Mouse (Mus musculus) heart, postnatal 0 days (tissue): ENCODE results near the gene Lcmt1. TPM values are rescaled to one million over a fixed set of nuclear protein-coding genes. Genes with fewer than 3 reads are reported as not detected.

ENCODE experiments used
- ATAC-seq: fragments of 200-750 bp; cut with Nextera tagmentation; 2 replicates; pipeline ENCODE4 v1.8.0; 2017; ENCODE audit warnings: low read depth, moderate number of reproducible peaks, moderate library complexity; ENCODE audit not compliant: insufficient read depth
- DNase-seq: peaks from one replicate; pipeline ENCODE4 v3.0.0-alpha.2; 2016; ENCODE audit warnings: low spot score
- H3K27ac ChIP-seq: fragments of 300-500 bp; sonication (generic); 2 replicates; pipeline ENCODE4 v1.5.1; 2014; ENCODE audit warnings: low read depth, mild to moderate bottlenecking
- H3K27me3 ChIP-seq: fragments of 300-500 bp; sonication (generic); 2 replicates; pipeline ENCODE4 v1.6.1; 2014; ENCODE audit warnings: low read length, mixed read lengths; ENCODE audit not compliant: control insufficient read depth, insufficient read depth
- H3K36me3 ChIP-seq: fragments of 300-500 bp; sonication (generic); replicated peaks from 2 replicates; pipeline ENCODE4 v1.6.1; 2014; ENCODE audit warnings: low read length, mixed read lengths; ENCODE audit not compliant: control insufficient read depth, insufficient read depth
- H3K4me1 ChIP-seq: fragments of 300-500 bp; sonication (generic); 2 replicates; pipeline ENCODE4 v1.6.1; 2014; ENCODE audit warnings: antibody characterized with exemption; ENCODE audit not compliant: control insufficient read depth, insufficient read depth
- H3K4me2 ChIP-seq: fragments of 300-500 bp; sonication (generic); 2 replicates; pipeline ENCODE4 v1.6.1; 2014; ENCODE audit warnings: low read depth, mild to moderate bottlenecking, low read length, moderate library complexity
- H3K4me3 ChIP-seq: fragments of 300-500 bp; sonication (generic); 2 replicates; pipeline ENCODE4 v1.5.1; 2014; ENCODE audit warnings: low read depth, low read length
- H3K9ac ChIP-seq: fragments of 300-500 bp; sonication (generic); replicated peaks from 2 replicates; pipeline ENCODE4 v1.6.1; 2014; ENCODE audit warnings: low read depth, low read length, mixed read lengths
- H3K9me3 ChIP-seq: fragments of 300-500 bp; sonication (generic); replicated peaks from 2 replicates; pipeline ENCODE4 v1.6.1; 2016; ENCODE audit warnings: low read length; ENCODE audit not compliant: control insufficient read depth
- CTCF ChIP-seq: IDR thresholded peaks from 2 replicates; pipeline ENCODE4 v1.5.1; 2016; ENCODE audit warnings: antibody characterized with exemption, control low read depth, low read depth
- EP300 ChIP-seq: IDR thresholded peaks from 2 replicates; pipeline ENCODE4 v1.6.1; 2016; ENCODE audit warnings: antibody characterized with exemption, low read depth
- WGBS: fragments of 180-500 bp; shearing (Covaris S2); extraction: QIAGEN DNeasy Blood & Tissue Kit; methylation state at CpG from one replicate; pipeline ENCODE4 v1.1.7; 2014; 5-methylcytosine and 5-hydroxymethylcytosine counted together
- polyA plus RNA-seq: library from polyadenylated mRNA; unstranded; fragments of >200 nt; fragmentation: Nextera tagmentation; extraction: Ambion mirVana; gene quantifications from 2 replicates; pipeline ENCODE4 v1.2.1, GENCODE M21; 2015
- total RNA-seq: library from RNA; depleted of rRNA; stranded (reverse); fragments of >200 nt; gene quantifications from 2 replicates; pipeline ENCODE4 v1.2.3, GENCODE M21; 2014; ENCODE audit warnings: low replicate concordance

The Lcmt1 gene
- total and polyA plus RNA-seq, 2 experiments from 2014 or later, result 12.4 to 36.2 TPM

DNA sequence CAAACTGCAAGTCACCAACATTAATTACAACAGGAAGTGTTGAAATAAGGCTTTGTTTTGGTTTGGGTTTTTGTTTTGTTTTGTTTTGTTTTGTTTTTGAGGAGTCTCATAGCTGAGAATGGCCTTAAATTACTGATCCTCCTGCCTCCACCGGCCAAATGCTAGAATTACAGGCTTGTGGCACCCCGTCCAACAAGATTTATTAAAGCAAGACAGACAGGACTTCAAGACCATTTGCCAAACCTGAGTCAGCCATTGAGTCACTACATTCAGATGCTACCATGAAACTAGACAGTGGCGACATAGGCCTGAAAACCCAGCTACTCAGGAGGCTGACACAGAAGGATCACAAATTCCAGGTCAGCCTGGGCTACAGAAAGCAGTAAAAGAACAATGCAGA lies 1.9 kb downstream of the Lcmt1 start:
- Histone ChIP-seq H3K9ac (no peak overlapping the region), H3K27me3 (no peaks in the 10 kb centered on the region), H3K4me2 (no peak overlapping the region), H3K4me1 (peaks cover 18% of the 10 kb centered on the region), H3K27ac (no peak overlapping the region), H3K36me3 (no peaks in the 10 kb centered on the region), H3K9me3 (no peaks in the 10 kb centered on the region), H3K4me3 (no peak overlapping the region)
- DNase-seq (peak; percentile 27), ATAC-seq (no peak)
- WGBS, result 67% methylated on average over 3 of the region's 3 CpGs
- TF ChIP-seq CTCF (no peak), EP300 (no peak)

DNA sequence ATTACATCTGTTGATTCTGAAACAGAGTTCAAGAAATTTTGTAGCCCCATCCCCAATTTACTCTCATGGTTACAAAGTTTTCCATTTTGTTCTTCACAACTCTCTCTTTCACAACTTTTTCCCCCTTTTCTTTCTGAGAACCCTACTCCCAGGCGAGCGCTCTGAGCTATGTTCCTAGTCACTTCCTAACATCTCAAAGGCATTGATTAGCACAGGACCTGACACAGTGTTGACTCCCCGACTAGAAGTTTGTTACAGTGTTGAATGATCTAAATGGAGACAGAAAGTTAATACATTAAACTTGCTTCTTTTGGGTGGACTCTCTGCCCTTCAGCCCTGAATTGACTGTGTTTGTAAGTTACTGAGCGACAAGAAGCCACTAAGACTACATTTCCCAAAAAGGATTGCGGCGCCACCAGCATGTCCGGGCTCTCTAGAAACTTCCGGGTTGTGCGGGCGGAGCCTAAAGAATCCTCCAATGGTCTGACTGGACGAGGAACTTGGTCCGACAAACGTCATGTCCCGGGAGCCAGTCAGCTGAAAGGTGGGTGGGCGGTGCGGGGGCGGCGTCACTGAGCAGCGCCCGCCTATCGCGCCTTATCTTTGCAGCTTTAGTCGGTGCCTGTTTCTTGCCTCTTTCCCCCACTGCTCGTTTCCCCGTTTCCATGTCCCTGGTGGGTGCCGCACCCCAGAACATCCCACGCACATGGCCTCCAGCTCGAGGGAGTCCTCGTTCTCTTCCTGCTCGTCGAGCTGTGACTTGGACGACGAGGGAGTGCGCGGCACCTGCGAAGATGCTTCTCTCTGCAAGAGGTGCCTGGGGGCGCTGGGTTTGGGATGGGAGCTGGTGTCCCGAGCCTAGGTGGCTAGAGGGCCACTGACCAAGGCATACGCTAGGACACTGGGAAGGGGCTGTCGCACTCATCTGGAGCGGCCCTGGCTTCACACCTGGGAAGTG lies 8.1 kb downstream of the Lcmt1 start:
- Histone ChIP-seq H3K4me3 (peak overlapping the region; percentile 85), H3K9me3 (no peaks in the 10 kb centered on the region), H3K36me3 (no peaks in the 10 kb centered on the region), H3K27ac (peak overlapping the region; percentile 19; the same call in 1 of the 2 replicates), H3K4me2 (peak overlapping the region; percentile 94), H3K4me1 (peaks cover 8% of the 10 kb centered on the region; the same call in 1 of the 2 replicates), H3K9ac (peak overlapping the region; percentile 64), H3K27me3 (no peaks in the 10 kb centered on the region)
- WGBS, result 4% methylated on average over 41 of the region's 41 CpGs
- DNase-seq (peak; percentile 99), ATAC-seq (peak; percentile 100)
- TF ChIP-seq EP300 (no peak), CTCF (no peak)

DNA sequence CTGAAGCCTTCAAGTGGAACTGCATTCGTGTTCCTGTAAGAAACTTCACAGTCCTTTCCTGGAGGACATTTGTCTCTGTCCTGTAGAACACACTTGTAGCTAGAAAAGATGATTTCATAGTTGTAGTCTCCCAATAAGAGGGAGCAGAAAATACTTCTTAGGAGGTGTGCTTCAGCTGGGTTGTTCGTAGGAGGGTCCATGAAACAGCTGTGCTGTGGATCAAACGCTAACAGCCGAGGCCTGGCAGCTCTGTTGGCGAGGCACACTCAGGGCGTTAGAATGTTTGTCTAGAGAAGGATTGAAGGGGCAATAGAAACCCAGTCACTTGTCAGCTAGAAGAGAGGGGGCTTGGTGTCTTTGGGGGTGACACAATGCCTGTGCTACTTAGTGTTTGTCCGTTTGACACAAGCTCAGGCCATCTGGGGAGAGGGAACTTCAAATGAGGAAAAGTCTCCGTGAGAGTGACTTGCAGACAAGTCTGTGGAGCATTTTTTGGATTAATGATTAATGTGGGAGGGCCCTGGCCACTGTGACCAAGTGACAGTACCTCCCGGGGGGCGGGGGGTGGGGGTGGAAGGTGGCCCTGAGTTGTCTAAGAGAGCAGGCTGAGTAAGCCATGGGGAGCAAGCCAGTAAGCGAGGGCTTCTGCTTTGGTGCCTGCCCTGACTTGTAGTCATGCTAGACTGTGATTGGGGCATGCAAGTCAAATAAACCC lies 16.3 kb downstream of the Lcmt1 start:
- DNase-seq (no peak), ATAC-seq (no peak)
- Histone ChIP-seq H3K9me3 (no peaks in the 10 kb centered on the region), H3K27ac (no peak overlapping the region), H3K36me3 (peaks cover 13% of the 10 kb centered on the region; the same call in 1 of the 2 replicates), H3K4me2 (no peak overlapping the region), H3K27me3 (no peaks in the 10 kb centered on the region), H3K9ac (no peak overlapping the region), H3K4me1 (no peaks in the 10 kb centered on the region), H3K4me3 (no peak overlapping the region)
- 61% methylated on average over 11 of the region's 11 CpGs for WGBS
- TF ChIP-seq EP300 (no peak), CTCF (no peak)

DNA sequence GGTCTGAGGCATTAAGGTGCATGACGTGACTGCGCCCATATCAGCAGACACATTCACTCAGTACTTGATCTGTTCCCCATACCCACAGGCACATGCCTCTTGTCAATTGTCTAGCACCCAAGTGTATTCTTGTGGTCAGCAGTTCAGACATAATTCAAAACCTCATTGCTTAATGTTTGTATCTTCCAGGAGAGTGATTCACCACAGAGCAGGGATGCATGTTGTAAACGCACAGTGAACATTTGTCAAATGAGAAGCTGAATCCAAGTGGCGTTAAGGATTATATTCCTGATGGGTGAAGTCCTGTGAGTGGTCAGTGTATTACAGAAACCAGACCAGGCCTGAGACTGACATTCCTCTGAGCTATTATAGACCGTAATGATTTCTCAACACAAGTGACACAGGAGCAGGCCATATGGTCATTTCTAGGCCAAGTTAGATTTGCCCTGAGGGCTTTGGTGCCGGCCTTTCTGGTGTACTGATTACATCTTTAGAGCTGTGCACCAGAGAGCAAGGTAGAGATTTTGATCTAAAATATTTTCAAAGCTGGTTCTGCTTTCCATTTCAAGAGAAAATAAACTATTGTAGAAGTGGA lies 20.2 kb downstream of the Lcmt1 start:
- Histone ChIP-seq H3K27ac (no peak overlapping the region), H3K9me3 (no peaks in the 10 kb centered on the region), H3K9ac (no peak overlapping the region), H3K27me3 (no peaks in the 10 kb centered on the region), H3K36me3 (peaks cover 14% of the 10 kb centered on the region; the same call in 1 of the 2 replicates), H3K4me1 (no peaks in the 10 kb centered on the region), H3K4me2 (no peak overlapping the region), H3K4me3 (no peak overlapping the region)
- TF ChIP-seq EP300 (no peak), CTCF (no peak)
- 82% methylated on average over 6 of the region's 6 CpGs for WGBS
- ATAC-seq (no peak), DNase-seq (no peak)

DNA sequence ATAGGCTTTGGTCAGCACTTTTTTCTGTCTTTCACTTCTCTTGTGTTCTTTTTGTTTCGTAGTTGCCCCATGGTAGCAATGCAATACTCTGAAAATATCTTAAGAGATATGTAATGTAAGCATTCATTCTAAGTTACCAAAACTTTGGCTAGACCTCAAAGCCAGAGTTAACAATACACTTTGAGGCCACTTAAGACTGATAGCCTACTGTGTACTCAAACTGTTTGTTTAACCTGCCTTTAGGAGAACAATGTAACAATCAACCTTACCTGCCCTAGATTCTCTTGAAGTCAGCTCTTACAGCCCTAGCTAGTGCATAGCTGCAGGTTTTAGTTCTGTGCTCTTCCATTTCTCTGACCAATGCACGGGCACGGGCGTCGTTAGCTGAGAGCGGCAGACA lies 24.7 kb downstream of the Lcmt1 start:
- no peaks in the 10 kb centered on the region for H3K9me3 ChIP-seq
- H3K4me1 ChIP-seq, result no peaks in the 10 kb centered on the region
- no peak for DNase-seq
- H3K36me3 ChIP-seq, result peaks cover 3% of the 10 kb centered on the region; the same call in 1 of the 2 replicates
- no peak for ATAC-seq
- no peak overlapping the region for H3K4me3 ChIP-seq
- H3K9ac ChIP-seq, result no peak overlapping the region
- no peak overlapping the region for H3K27ac ChIP-seq
- TF ChIP-seq EP300 (no peak), CTCF (no peak)
- no peaks in the 10 kb centered on the region for H3K27me3 ChIP-seq
- 71% methylated on average over 6 of the region's 6 CpGs for WGBS
- H3K4me2 ChIP-seq, result no peak overlapping the region
